Mouse (Mus musculus): ENCODE measurements at regions not wholly inside any gene's neighbourhood (a gene's known extent, or its start where the extent isn't known, plus 50 kb on each side); places are given as distances from the start of the nearest gene placed in this dataset.

DNA sequence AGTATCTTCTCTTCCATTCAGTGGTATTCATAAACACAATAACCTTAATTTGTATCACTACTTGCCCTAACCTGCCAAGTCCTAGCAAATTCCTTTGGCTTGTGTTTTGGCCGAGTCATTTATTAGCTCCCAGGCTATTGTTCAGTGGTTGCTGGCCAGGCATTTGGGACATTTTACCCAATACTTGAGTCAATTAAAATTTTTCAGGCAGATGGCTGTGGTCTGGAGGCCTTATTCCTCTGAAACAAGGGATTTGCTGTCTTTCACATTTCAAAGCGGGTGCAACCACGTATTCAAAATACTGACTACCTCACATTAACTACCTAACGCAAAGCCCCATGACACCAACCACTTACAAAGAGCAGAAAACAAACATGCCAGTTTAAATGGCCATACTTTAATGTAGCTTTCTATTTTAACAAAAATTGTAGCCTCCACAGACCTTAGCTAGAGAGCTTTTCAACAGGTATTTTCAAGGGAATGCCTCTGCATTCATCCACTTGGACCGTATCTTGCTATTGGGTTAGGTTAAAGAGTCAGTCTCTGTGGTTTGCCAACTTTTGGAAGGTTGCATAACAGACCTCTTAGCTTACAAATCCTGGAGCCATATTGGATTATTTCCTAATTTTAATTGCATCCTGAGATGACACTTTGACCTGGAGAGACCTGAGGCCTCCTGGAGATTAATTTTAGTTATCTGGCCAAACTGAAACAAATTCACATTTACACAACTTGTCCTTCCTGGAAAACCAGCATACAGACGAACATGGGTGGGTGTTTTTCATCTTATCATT lies 224.7 kb upstream of the Fam241a start:
- Histone ChIP-seq H3K4me3 (ENCODE audit: low read depth, low read length) (no peak overlapping the region), H3K36me3 (ENCODE audit: control insufficient read depth, insufficient read depth, low read length) (no peaks in the 10 kb centered on the region), H3K27ac (ENCODE audit: insufficient read depth, low read depth, low read length) (no peak overlapping the region), H3K4me1 (ENCODE audit: control insufficient read depth, insufficient read depth, insufficient read length, low read length) (no peaks in the 10 kb centered on the region), H3K27me3 (ENCODE audit: control insufficient read depth, insufficient read depth, low read length) (no peaks in the 10 kb centered on the region)
- 79% methylated on average over 6 of the region's 6 CpGs for WGBS
- TF ChIP-seq CTCF (IDR thresholded peaks at IDR 0.05; ENCODE audit: extremely low read depth, insufficient read length, insufficient replicate concordance, low read depth, low read length) (no peak), POLR2A (IDR thresholded peaks at IDR 0.05; ENCODE audit: low read depth, low read length) (no peak)

DNA sequence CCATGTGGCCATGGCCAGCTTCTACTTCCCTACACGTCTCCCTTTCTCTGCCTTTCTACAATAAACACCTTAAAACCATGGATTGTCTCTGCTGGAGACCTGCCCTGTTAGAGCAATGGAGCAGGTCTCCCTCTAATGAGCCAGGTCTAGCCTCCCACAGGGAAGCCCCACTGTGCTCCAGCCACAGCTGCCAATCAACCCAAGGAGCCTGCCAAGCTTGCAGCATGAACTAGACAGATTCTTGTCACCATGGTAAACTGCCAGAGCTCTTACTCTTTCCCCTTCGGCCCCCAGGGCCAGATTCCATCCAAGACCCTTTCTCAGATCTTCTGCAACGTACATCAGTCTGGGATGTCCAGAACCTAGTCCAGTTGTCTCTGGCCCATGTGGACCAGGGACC lies 217.1 kb upstream of the Fam241a start:
- Histone ChIP-seq H3K27me3 (ENCODE audit: control insufficient read depth, insufficient read depth, low read length) (no peaks in the 10 kb centered on the region), H3K36me3 (ENCODE audit: control insufficient read depth, insufficient read depth, low read length) (no peaks in the 10 kb centered on the region), H3K4me3 (ENCODE audit: low read depth, low read length) (no peak overlapping the region), H3K27ac (ENCODE audit: insufficient read depth, low read depth, low read length) (no peak overlapping the region), H3K4me1 (ENCODE audit: control insufficient read depth, insufficient read depth, insufficient read length, low read length) (no peaks in the 10 kb centered on the region)
- TF ChIP-seq POLR2A (IDR thresholded peaks at IDR 0.05; ENCODE audit: low read depth, low read length), result no peak
- no peak for TF ChIP-seq CTCF (IDR thresholded peaks at IDR 0.05; ENCODE audit: extremely low read depth, insufficient read length, insufficient replicate concordance, low read depth, low read length)
- 69% methylated on average over 3 of the region's 3 CpGs for WGBS

DNA sequence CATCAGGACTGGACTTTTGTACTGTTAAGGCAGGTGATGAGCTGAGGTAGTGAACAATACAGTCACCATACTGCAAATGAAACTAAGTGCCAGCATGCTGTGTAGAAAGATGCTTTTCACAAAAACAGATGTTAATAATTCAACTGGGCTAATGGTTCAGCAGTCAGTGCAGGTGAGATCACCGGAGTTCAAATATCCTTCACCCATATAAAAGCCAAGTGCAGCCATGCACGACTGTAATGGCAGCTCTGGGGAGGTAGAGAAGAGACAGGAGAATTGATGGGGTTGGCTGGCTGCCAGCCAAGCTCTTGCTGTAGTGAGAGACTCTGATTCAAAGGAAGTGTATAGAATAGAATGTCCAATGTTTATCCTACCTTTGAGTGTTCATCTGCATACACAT lies 214.3 kb upstream of the Fam241a start:
- H3K4me3 ChIP-seq (ENCODE audit: low read depth, low read length), result no peak overlapping the region
- H3K36me3 ChIP-seq (ENCODE audit: control insufficient read depth, insufficient read depth, low read length), result no peaks in the 10 kb centered on the region
- no peak for TF ChIP-seq POLR2A (IDR thresholded peaks at IDR 0.05; ENCODE audit: low read depth, low read length)
- no peak for TF ChIP-seq CTCF (IDR thresholded peaks at IDR 0.05; ENCODE audit: extremely low read depth, insufficient read length, insufficient replicate concordance, low read depth, low read length)
- 63% methylated on average over 2 of the region's 2 CpGs for WGBS
- H3K27me3 ChIP-seq (ENCODE audit: control insufficient read depth, insufficient read depth, low read length), result no peaks in the 10 kb centered on the region
- H3K4me1 ChIP-seq (ENCODE audit: control insufficient read depth, insufficient read depth, insufficient read length, low read length), result no peaks in the 10 kb centered on the region
- no peak overlapping the region for H3K27ac ChIP-seq (ENCODE audit: insufficient read depth, low read depth, low read length)

DNA sequence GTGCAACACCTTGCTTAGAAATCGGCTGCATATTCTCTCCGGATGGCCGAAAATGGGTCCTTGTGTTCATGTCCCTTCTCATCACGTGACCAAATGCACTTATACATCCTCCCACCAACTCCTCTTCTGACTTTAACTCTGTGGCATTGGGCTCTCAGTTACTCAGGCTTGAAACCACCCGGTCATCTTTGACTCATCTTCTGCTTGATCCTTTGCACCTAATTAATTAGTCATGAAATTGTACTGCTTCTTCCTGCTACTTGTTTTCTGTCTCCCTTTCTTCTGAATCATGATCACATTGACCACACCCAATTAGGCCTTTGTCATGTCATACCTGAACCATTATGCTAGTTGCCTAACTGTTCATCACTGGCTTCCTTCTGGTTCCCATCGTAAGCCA lies 208.4 kb upstream of the Fam241a start:
- H3K27me3 ChIP-seq (ENCODE audit: control insufficient read depth, insufficient read depth, low read length), result no peaks in the 10 kb centered on the region
- H3K27ac ChIP-seq (ENCODE audit: insufficient read depth, low read depth, low read length), result no peak overlapping the region
- H3K36me3 ChIP-seq (ENCODE audit: control insufficient read depth, insufficient read depth, low read length), result no peaks in the 10 kb centered on the region
- TF ChIP-seq POLR2A (IDR thresholded peaks at IDR 0.05; ENCODE audit: low read depth, low read length), result no peak
- H3K4me3 ChIP-seq (ENCODE audit: low read depth, low read length), result no peak overlapping the region
- whole genome bisulfite sequencing, result 88% methylated on average over 6 of the region's 6 CpGs
- no peaks in the 10 kb centered on the region for H3K4me1 ChIP-seq (ENCODE audit: control insufficient read depth, insufficient read depth, insufficient read length, low read length)

DNA sequence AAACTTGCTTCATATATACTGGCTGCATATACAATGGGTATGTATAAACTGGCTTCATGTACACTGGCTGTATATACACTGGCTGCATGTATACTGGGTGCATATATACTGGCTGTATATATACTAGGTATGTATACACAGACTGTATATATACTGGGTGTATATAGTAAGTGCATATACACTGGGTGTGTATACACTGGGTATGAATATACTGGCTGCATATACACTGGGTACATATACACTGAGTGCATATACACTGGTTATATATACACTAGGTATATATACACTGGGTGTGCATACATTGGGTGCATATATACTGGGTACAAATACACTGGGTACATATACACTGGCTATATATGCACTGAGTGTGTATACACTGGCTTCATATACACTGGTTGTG lies 196.9 kb upstream of the Fam241a start:
- no peak for TF ChIP-seq POLR2A (IDR thresholded peaks at IDR 0.05; ENCODE audit: low read depth, low read length)
- no peak for TF ChIP-seq CTCF (IDR thresholded peaks at IDR 0.05; ENCODE audit: extremely low read depth, insufficient read length, insufficient replicate concordance, low read depth, low read length)
- H3K27ac ChIP-seq (ENCODE audit: insufficient read depth, low read depth, low read length), result no peak overlapping the region
- H3K4me1 ChIP-seq (ENCODE audit: control insufficient read depth, insufficient read depth, insufficient read length, low read length), result no peaks in the 10 kb centered on the region
- no peaks in the 10 kb centered on the region for H3K36me3 ChIP-seq (ENCODE audit: control insufficient read depth, insufficient read depth, low read length)
- H3K4me3 ChIP-seq (ENCODE audit: low read depth, low read length), result no peak overlapping the region
- no peaks in the 10 kb centered on the region for H3K27me3 ChIP-seq (ENCODE audit: control insufficient read depth, insufficient read depth, low read length)

DNA sequence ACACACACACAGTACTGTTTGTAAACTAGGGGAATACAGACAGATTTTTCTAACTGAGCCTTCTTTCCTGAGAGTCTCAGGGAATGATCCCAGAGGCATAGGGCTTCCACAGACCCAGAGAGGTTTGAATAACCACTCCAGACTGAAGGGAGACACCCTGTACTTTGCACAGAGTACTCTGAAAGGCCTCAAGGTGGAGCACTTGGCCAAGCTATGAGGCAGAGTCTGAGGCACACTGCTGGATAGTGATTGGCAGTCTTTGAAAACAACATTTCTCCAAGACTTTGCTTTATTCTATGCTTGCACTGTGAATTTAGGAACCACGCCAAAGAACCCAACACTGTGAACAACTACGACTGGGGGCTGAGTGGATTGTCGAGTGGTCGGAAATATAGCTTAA lies 192.1 kb upstream of the Fam241a start:
- 34% methylated on average over 4 of the region's 4 CpGs for WGBS
- Histone ChIP-seq H3K36me3 (ENCODE audit: control insufficient read depth, insufficient read depth, low read length) (no peaks in the 10 kb centered on the region), H3K27me3 (ENCODE audit: control insufficient read depth, insufficient read depth, low read length) (no peaks in the 10 kb centered on the region), H3K27ac (ENCODE audit: insufficient read depth, low read depth, low read length) (no peak overlapping the region), H3K4me1 (ENCODE audit: control insufficient read depth, insufficient read depth, insufficient read length, low read length) (no peaks in the 10 kb centered on the region), H3K4me3 (ENCODE audit: low read depth, low read length) (no peak overlapping the region)
- TF ChIP-seq CTCF (IDR thresholded peaks at IDR 0.05; ENCODE audit: extremely low read depth, insufficient read length, insufficient replicate concordance, low read depth, low read length) (peak; percentile 46; the same call in 1 of the 2 replicates), POLR2A (IDR thresholded peaks at IDR 0.05; ENCODE audit: low read depth, low read length) (no peak)

DNA sequence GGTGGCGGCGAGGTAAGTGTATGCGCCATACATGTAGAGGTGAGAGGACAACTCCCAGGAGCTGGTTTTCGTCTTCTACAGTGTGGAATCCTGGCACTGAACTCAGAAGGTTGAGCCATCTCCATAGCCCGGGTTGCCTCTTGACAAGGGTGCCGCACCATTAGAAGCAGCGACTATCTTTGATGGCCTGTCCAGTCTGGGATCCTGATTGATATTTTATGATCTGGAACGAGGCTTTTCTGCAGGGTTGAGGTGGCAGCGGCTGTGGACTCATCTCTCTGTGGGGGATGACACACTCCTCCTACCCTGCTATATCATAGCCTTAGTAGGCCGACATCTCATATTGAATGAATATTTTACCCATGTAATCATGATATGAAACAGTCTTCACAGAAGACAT lies 191.0 kb upstream of the Fam241a start:
- no peak for TF ChIP-seq POLR2A (IDR thresholded peaks at IDR 0.05; ENCODE audit: low read depth, low read length)
- TF ChIP-seq CTCF (IDR thresholded peaks at IDR 0.05; ENCODE audit: extremely low read depth, insufficient read length, insufficient replicate concordance, low read depth, low read length), result no peak
- 81% methylated on average over 10 of the region's 10 CpGs for WGBS
- Histone ChIP-seq H3K27me3 (ENCODE audit: control insufficient read depth, insufficient read depth, low read length) (no peaks in the 10 kb centered on the region), H3K27ac (ENCODE audit: insufficient read depth, low read depth, low read length) (no peak overlapping the region), H3K36me3 (ENCODE audit: control insufficient read depth, insufficient read depth, low read length) (no peaks in the 10 kb centered on the region), H3K4me3 (ENCODE audit: low read depth, low read length) (no peak overlapping the region), H3K4me1 (ENCODE audit: control insufficient read depth, insufficient read depth, insufficient read length, low read length) (no peaks in the 10 kb centered on the region)

Data from small intestine, adult 2 months (tissue).